Mouse (Mus musculus): ENCODE measurements around the gene Eif4a2. TPM values are rescaled to one million over a fixed set of nuclear protein-coding genes. Genes with fewer than 3 reads are reported as not detected.

Eif4a2 gene
- polyA plus RNA-seq, 1 experiment from 2014 or later: 257 TPM

DNA sequence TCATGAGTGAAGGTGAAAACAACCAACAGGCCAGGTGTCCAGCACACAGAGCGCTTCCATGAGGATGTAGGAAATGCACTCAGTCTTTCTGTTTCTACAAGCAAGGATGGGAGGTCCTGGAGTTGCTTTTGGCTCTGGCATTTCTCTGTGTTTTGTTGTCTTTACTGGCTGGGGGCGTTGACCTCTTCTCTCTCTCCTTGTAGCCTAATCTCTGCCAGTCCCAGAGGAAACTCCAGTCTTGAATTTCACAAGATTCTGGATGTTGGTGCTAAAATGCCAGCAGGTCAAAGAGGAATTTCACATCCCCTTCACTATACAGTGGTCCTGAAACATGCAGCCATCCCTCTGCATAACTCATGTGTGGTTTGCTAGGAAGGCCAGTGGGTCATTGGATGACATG is 41.7 kb downstream of the Eif4a2 start:
- no peaks in the 10 kb centered on the region for H3K4me1 ChIP-seq (ENCODE audit: control insufficient read depth, insufficient read depth, low read length)
- no peak overlapping the region for H3K4me2 ChIP-seq (ENCODE audit: low read depth, low read length)
- H3K9ac ChIP-seq (ENCODE audit: low read length): no peak overlapping the region
- no peak overlapping the region for H3K27ac ChIP-seq (ENCODE audit: low read length)
- no peaks in the 10 kb centered on the region for H3K27me3 ChIP-seq (ENCODE audit: control insufficient read depth, insufficient read depth, low read length)
- no peaks in the 10 kb centered on the region for H3K36me3 ChIP-seq (ENCODE audit: control insufficient read depth, insufficient read depth, low read length)
- H3K9me3 ChIP-seq (replicated peaks; ENCODE audit: control insufficient read depth, low read length): no peaks in the 10 kb centered on the region
- H3K4me3 ChIP-seq (replicated peaks; ENCODE audit: low read length): no peak overlapping the region
- no peak for ATAC-seq (ENCODE audit: insufficient read depth, low FRiP score)
- 69% methylated on average over 2 of the region's 2 CpGs for WGBS

DNA sequence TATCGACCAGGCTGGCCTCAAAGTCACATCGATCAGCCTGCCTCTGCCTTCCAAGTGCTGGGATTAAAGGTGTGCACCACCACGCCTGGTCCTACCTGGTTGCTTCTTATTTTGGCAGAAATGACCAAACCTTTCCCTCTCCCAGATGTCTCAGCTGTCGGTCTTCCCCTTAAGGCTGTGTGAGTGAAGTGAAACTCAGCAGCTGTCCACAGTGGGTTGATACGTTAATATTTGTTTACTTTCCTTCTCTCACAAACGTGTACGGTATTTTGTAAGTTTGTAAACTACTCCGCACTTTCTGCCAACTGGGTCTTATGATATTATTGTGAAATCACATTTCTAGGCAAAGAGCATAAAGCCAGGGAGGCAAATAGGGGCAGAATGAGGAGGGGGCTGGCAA is 42.2 kb downstream of the Eif4a2 start:
- Histone ChIP-seq H3K27me3 (ENCODE audit: control insufficient read depth, insufficient read depth, low read length) (no peaks in the 10 kb centered on the region), H3K4me3 (replicated peaks; ENCODE audit: low read length) (no peak overlapping the region), H3K36me3 (ENCODE audit: control insufficient read depth, insufficient read depth, low read length) (no peaks in the 10 kb centered on the region), H3K27ac (ENCODE audit: low read length) (no peak overlapping the region), H3K9ac (ENCODE audit: low read length) (no peak overlapping the region), H3K9me3 (replicated peaks; ENCODE audit: control insufficient read depth, low read length) (no peaks in the 10 kb centered on the region), H3K4me1 (ENCODE audit: control insufficient read depth, insufficient read depth, low read length) (no peaks in the 10 kb centered on the region), H3K4me2 (ENCODE audit: low read depth, low read length) (no peak overlapping the region)
- WGBS: 57% methylated on average over 8 of the region's 8 CpGs
- ATAC-seq (ENCODE audit: insufficient read depth, low FRiP score): no peak

GRCm38 (mm10) chr16:23151423-23151822 is 44.2 kb downstream of the Eif4a2 start:
- no peak overlapping the region for H3K27ac ChIP-seq (ENCODE audit: low read length)
- H3K9me3 ChIP-seq (replicated peaks; ENCODE audit: control insufficient read depth, low read length): no peaks in the 10 kb centered on the region
- no peak for ATAC-seq (ENCODE audit: insufficient read depth, low FRiP score)
- H3K36me3 ChIP-seq (ENCODE audit: control insufficient read depth, insufficient read depth, low read length): no peaks in the 10 kb centered on the region
- H3K4me2 ChIP-seq (ENCODE audit: low read depth, low read length): no peak overlapping the region
- whole genome bisulfite sequencing: 16% methylated on average over 2 of the region's 2 CpGs
- no peak overlapping the region for H3K9ac ChIP-seq (ENCODE audit: low read length)
- H3K27me3 ChIP-seq (ENCODE audit: control insufficient read depth, insufficient read depth, low read length): no peaks in the 10 kb centered on the region
- H3K4me3 ChIP-seq (replicated peaks; ENCODE audit: low read length): no peak overlapping the region
- H3K4me1 ChIP-seq (ENCODE audit: control insufficient read depth, insufficient read depth, low read length): no peaks in the 10 kb centered on the region

- Histone ChIP-seq H3K9me3 (replicated peaks; ENCODE audit: control insufficient read depth, low read length) (no peaks in the 10 kb centered on the region), H3K4me2 (ENCODE audit: low read depth, low read length) (no peak overlapping the region), H3K27ac (ENCODE audit: low read length) (no peak overlapping the region), H3K27me3 (ENCODE audit: control insufficient read depth, insufficient read depth, low read length) (no peaks in the 10 kb centered on the region), H3K36me3 (ENCODE audit: control insufficient read depth, insufficient read depth, low read length) (no peaks in the 10 kb centered on the region), H3K4me3 (replicated peaks; ENCODE audit: low read length) (no peak overlapping the region), H3K4me1 (ENCODE audit: control insufficient read depth, insufficient read depth, low read length) (no peaks in the 10 kb centered on the region), H3K9ac (ENCODE audit: low read length) (no peak overlapping the region)
- ATAC-seq (ENCODE audit: insufficient read depth, low FRiP score): no peak
- WGBS: 64% methylated on average over 5 of the region's 5 CpGs
Observed at GRCm38 (mm10) chr16:23154261-23154660, 47.0 kb downstream of the Eif4a2 start.

GRCm38 (mm10) chr16:23157013-23157412 is 49.8 kb downstream of the Eif4a2 start:
- ATAC-seq (ENCODE audit: insufficient read depth, low FRiP score): no peak
- Histone ChIP-seq H3K4me3 (replicated peaks; ENCODE audit: low read length) (no peak overlapping the region), H3K4me2 (ENCODE audit: low read depth, low read length) (no peak overlapping the region), H3K9me3 (replicated peaks; ENCODE audit: control insufficient read depth, low read length) (no peaks in the 10 kb centered on the region), H3K9ac (ENCODE audit: low read length) (no peak overlapping the region), H3K27me3 (ENCODE audit: control insufficient read depth, insufficient read depth, low read length) (no peaks in the 10 kb centered on the region), H3K27ac (ENCODE audit: low read length) (no peak overlapping the region), H3K36me3 (ENCODE audit: control insufficient read depth, insufficient read depth, low read length) (no peaks in the 10 kb centered on the region), H3K4me1 (ENCODE audit: control insufficient read depth, insufficient read depth, low read length) (no peaks in the 10 kb centered on the region)
- 90% methylated on average over 13 of the region's 13 CpGs for WGBS

- no peaks in the 10 kb centered on the region for H3K27me3 ChIP-seq (ENCODE audit: control insufficient read depth, insufficient read depth, low read length)
- H3K9me3 ChIP-seq (replicated peaks; ENCODE audit: control insufficient read depth, low read length): no peaks in the 10 kb centered on the region
- H3K4me1 ChIP-seq (ENCODE audit: control insufficient read depth, insufficient read depth, low read length): no peaks in the 10 kb centered on the region
- H3K36me3 ChIP-seq (ENCODE audit: control insufficient read depth, insufficient read depth, low read length): no peaks in the 10 kb centered on the region
- no peak overlapping the region for H3K9ac ChIP-seq (ENCODE audit: low read length)
- H3K4me3 ChIP-seq (replicated peaks; ENCODE audit: low read length): no peak overlapping the region
- H3K4me2 ChIP-seq (ENCODE audit: low read depth, low read length): no peak overlapping the region
- ATAC-seq (ENCODE audit: insufficient read depth, low FRiP score): no peak
- H3K27ac ChIP-seq (ENCODE audit: low read length): no peak overlapping the region
- 84% methylated on average over 7 of the region's 7 CpGs for WGBS
Observed at GRCm38 (mm10) chr16:23158292-23158691, 51.0 kb downstream of the Eif4a2 start.

DNA sequence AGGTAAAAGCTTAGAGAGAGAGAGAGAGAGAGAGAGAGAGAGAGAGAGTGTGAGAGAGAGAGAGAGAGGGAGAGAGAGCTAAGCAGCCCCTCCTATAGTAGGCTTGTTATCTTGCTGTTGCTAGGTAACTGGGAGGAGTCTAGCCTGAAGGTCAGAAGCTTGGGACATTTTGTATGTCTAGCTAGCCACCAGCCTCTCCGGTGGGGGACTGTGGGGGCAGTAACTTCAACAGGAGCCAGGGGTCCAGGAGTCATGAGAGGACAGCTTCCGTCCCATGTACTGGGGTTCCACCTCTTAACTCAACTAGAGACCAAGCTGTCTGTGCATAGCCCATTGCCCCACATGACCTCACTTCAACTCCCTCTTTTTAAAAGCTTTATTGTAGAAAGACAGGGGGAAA is 51.7 kb downstream of the Eif4a2 start:
- 33% methylated on average over 2 of the region's 2 CpGs for WGBS
- ATAC-seq (ENCODE audit: insufficient read depth, low FRiP score): no peak

GRCm38 (mm10) chr16:23159749-23160148 is 52.5 kb downstream of the Eif4a2 start:
- WGBS: 45% methylated on average over 2 of the region's 2 CpGs
- Histone ChIP-seq H3K4me1 (ENCODE audit: control insufficient read depth, insufficient read depth, low read length) (no peaks in the 10 kb centered on the region), H3K36me3 (ENCODE audit: control insufficient read depth, insufficient read depth, low read length) (no peaks in the 10 kb centered on the region), H3K27ac (ENCODE audit: low read length) (no peak overlapping the region), H3K9ac (ENCODE audit: low read length) (no peak overlapping the region), H3K27me3 (ENCODE audit: control insufficient read depth, insufficient read depth, low read length) (no peaks in the 10 kb centered on the region), H3K4me2 (ENCODE audit: low read depth, low read length) (no peak overlapping the region), H3K9me3 (replicated peaks; ENCODE audit: control insufficient read depth, low read length) (no peaks in the 10 kb centered on the region), H3K4me3 (replicated peaks; ENCODE audit: low read length) (no peak overlapping the region)
- ATAC-seq (ENCODE audit: insufficient read depth, low FRiP score): no peak

More for the DNA sequence above, 51.7 kb downstream of the Eif4a2 start:
- Histone ChIP-seq H3K36me3 (ENCODE audit: control insufficient read depth, insufficient read depth, low read length) (no peaks in the 10 kb centered on the region), H3K27ac (ENCODE audit: low read length) (no peak overlapping the region), H3K4me1 (ENCODE audit: control insufficient read depth, insufficient read depth, low read length) (no peaks in the 10 kb centered on the region), H3K4me2 (ENCODE audit: low read depth, low read length) (no peak overlapping the region), H3K27me3 (ENCODE audit: control insufficient read depth, insufficient read depth, low read length) (no peaks in the 10 kb centered on the region), H3K4me3 (replicated peaks; ENCODE audit: low read length) (no peak overlapping the region), H3K9ac (ENCODE audit: low read length) (no peak overlapping the region), H3K9me3 (replicated peaks; ENCODE audit: control insufficient read depth, low read length) (no peaks in the 10 kb centered on the region)

DNA sequence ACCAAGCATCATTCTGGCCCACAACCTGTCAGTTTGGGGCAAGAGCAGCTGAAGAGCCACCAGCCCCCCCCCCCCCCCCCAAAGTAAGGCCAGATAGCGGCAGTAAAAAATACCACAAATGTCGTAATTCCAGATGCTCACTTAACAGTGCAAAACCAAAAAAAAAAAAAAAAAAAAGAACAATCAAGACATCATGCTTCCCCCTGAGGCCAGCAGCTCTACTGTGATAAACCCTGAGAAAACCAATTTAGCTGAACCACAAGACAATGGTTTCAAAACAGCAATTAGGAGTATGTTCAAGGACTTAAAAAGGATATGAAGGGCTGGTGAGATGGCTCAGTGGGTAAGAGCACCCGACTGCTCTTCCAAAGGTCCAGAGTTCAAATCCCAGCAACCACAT is 54.9 kb downstream of the Eif4a2 start:
- Histone ChIP-seq H3K4me1 (ENCODE audit: control insufficient read depth, insufficient read depth, low read length) (no peaks in the 10 kb centered on the region), H3K27me3 (ENCODE audit: control insufficient read depth, insufficient read depth, low read length) (no peaks in the 10 kb centered on the region), H3K4me2 (ENCODE audit: low read depth, low read length) (no peak overlapping the region), H3K9ac (ENCODE audit: low read length) (no peak overlapping the region), H3K27ac (ENCODE audit: low read length) (no peak overlapping the region), H3K4me3 (replicated peaks; ENCODE audit: low read length) (no peak overlapping the region), H3K9me3 (replicated peaks; ENCODE audit: control insufficient read depth, low read length) (no peaks in the 10 kb centered on the region), H3K36me3 (ENCODE audit: control insufficient read depth, insufficient read depth, low read length) (no peaks in the 10 kb centered on the region)
- no peak for ATAC-seq (ENCODE audit: insufficient read depth, low FRiP score)
- 87% methylated on average over 3 of the region's 3 CpGs for WGBS

All from stomach, embryonic 16.5 days (tissue).